Mouse (Mus musculus) thymus, adult 2 months (tissue): ENCODE data around the gene Lct. TPM values are rescaled to one million over a fixed set of nuclear protein-coding genes. Genes with fewer than 3 reads are reported as not detected.
A peak's percentile ranks its signal among the peaks of the same experiment; 100 is the strongest.

Experiments used
- DNase-seq: peaks from one replicate; pipeline ENCODE4 v3.0.0; 2021
- H3K27ac ChIP-seq: fragments of 200-500 bp; 2 replicates; pipeline ENCODE4 v1.5.1; 2012; ENCODE audit warnings: low read length, control low read depth; ENCODE audit not compliant: control insufficient read depth, insufficient read depth
- H3K27me3 ChIP-seq: fragments of 200-500 bp; 2 replicates; pipeline ENCODE4 v1.6.1; 2012; ENCODE audit warnings: mild to moderate bottlenecking, low read length, moderate library complexity, mixed read lengths; ENCODE audit not compliant: control insufficient read depth, insufficient read depth
- H3K36me3 ChIP-seq: fragments of 200-500 bp; 2 replicates; pipeline ENCODE4 v1.6.1; 2012; ENCODE audit warnings: mild to moderate bottlenecking, low read length, moderate library complexity; ENCODE audit not compliant: control insufficient read depth, insufficient read depth
- H3K4me1 ChIP-seq: fragments of 200-500 bp; replicated peaks from 2 replicates; pipeline ENCODE4 v1.6.1; 2012; ENCODE audit warnings: low read length; ENCODE audit not compliant: control insufficient read depth, insufficient read depth
- H3K4me3 ChIP-seq: fragments of 200-500 bp; 2 replicates; pipeline ENCODE4 v1.5.1; 2012; ENCODE audit warnings: mild to moderate bottlenecking, low read length, control low read depth, moderate library complexity; ENCODE audit not compliant: control insufficient read depth, insufficient read depth
- CTCF ChIP-seq: fragments of 200-500 bp; IDR thresholded peaks from 2 replicates; pipeline ENCODE4 v1.5.1; 2012; ENCODE audit warnings: mild to moderate bottlenecking, control low read depth, low read length, moderate library complexity, borderline replicate concordance; ENCODE audit not compliant: control insufficient read depth, poor library complexity, insufficient read depth; ENCODE audit errors: extremely low read depth
- POLR2A ChIP-seq: fragments of 200-500 bp; IDR thresholded peaks from 2 replicates; pipeline ENCODE4 v1.6.1; 2012; ENCODE audit warnings: mild to moderate bottlenecking, low read length, control low read depth, moderate library complexity; ENCODE audit not compliant: control insufficient read depth, poor library complexity, insufficient read depth; ENCODE audit errors: extremely low read depth
- WGBS: fragments of 180-500 bp; shearing (Covaris S2); methylation state at CpG from one replicate; pipeline ENCODE4 v1.1.7; 2018; 5-methylcytosine and 5-hydroxymethylcytosine counted together
- polyA plus RNA-seq: library from polyadenylated mRNA; depleted of rRNA; stranded (reverse); fragments of >200 nt; gene quantifications from 2 replicates; pipeline ENCODE4 v1.2.3, GENCODE M21; 2012

Lct gene
- polyA plus RNA-seq, 1 experiment, result 0.19 TPM

GRCm38 (mm10) chr1:128358916-128359553 lies 30.9 kb upstream of the Lct start:
- peaks cover 21% of the 10 kb centered on the region for H3K36me3 ChIP-seq
- TF ChIP-seq POLR2A, result no peak
- TF ChIP-seq CTCF, result no peak
- peaks cover 6% of the 10 kb centered on the region for H3K4me1 ChIP-seq
- H3K27ac ChIP-seq, result peak overlapping the region; percentile 8; the same call in 1 of the 2 replicates
- peak; percentile 7 for DNase-seq
- WGBS, result under 1% methylated on average over 35 of the region's 35 CpGs
- no peaks in the 10 kb centered on the region for H3K27me3 ChIP-seq
- H3K4me3 ChIP-seq, result peak overlapping the region; percentile 79

GRCm38 (mm10) chr1:128358276-128358675 lies 30.2 kb upstream of the Lct start:
- Histone ChIP-seq H3K27me3 (no peaks in the 10 kb centered on the region), H3K4me3 (no peak overlapping the region; the same call in 1 of the 2 replicates), H3K36me3 (peaks cover 27% of the 10 kb centered on the region), H3K4me1 (peaks cover 6% of the 10 kb centered on the region), H3K27ac (peak overlapping the region; percentile 9; the same call in 1 of the 2 replicates)
- TF ChIP-seq CTCF (no peak), POLR2A (no peak)
- no peak for DNase-seq
- WGBS, result 5% methylated on average over 6 of the region's 6 CpGs

GRCm38 (mm10) chr1:128357452-128357851 lies 29.3 kb upstream of the Lct start:
- DNase-seq, result peak; percentile 31
- Histone ChIP-seq H3K4me3 (no peak overlapping the region), H3K36me3 (peaks cover 28% of the 10 kb centered on the region), H3K27ac (no peak overlapping the region; the same call in 1 of the 2 replicates), H3K4me1 (peaks cover 6% of the 10 kb centered on the region), H3K27me3 (no peaks in the 10 kb centered on the region)
- WGBS, result 17% methylated on average over 3 of the region's 3 CpGs
- TF ChIP-seq CTCF, result no peak
- TF ChIP-seq POLR2A, result no peak

- Histone ChIP-seq H3K4me3 (no peak overlapping the region), H3K36me3 (peaks cover 64% of the 10 kb centered on the region), H3K27ac (no peak overlapping the region), H3K4me1 (peaks cover 2% of the 10 kb centered on the region; the same call in 1 of the 2 replicates), H3K27me3 (no peaks in the 10 kb centered on the region)
- DNase-seq, result no peak
- TF ChIP-seq POLR2A (no peak), CTCF (no peak)
- WGBS, result 95% methylated on average over 3 of the region's 3 CpGs
These were observed 25.0 kb upstream of the Lct start for GRCm38 (mm10) chr1:128353092-128353491.

GRCm38 (mm10) chr1:128344232-128344631 lies 16.1 kb upstream of the Lct start:
- no peak for DNase-seq
- H3K27me3 ChIP-seq, result no peaks in the 10 kb centered on the region
- no peak overlapping the region for H3K4me3 ChIP-seq
- H3K4me1 ChIP-seq, result no peaks in the 10 kb centered on the region
- WGBS, result 97% methylated on average over 10 of the region's 10 CpGs
- H3K27ac ChIP-seq, result no peak overlapping the region
- H3K36me3 ChIP-seq, result peaks cover 87% of the 10 kb centered on the region
- TF ChIP-seq CTCF (no peak), POLR2A (no peak)

- DNase-seq, result no peak
- H3K27ac ChIP-seq, result no peak overlapping the region
- H3K27me3 ChIP-seq, result no peaks in the 10 kb centered on the region
- H3K4me3 ChIP-seq, result no peak overlapping the region
- WGBS, result 96% methylated on average over 13 of the region's 13 CpGs
- no peaks in the 10 kb centered on the region for H3K4me1 ChIP-seq
- H3K36me3 ChIP-seq, result peaks cover 83% of the 10 kb centered on the region
- TF ChIP-seq POLR2A (no peak), CTCF (no peak)
These were observed 9.7 kb upstream of the Lct start for GRCm38 (mm10) chr1:128337708-128338320.

GRCm38 (mm10) chr1:128330313-128330712 lies 2.2 kb upstream of the Lct start:
- Histone ChIP-seq H3K4me1 (0 out of 2 replicates have a peak, but pooled peaks cover 2% of the 10 kb centered on the region), H3K4me3 (no peak overlapping the region), H3K36me3 (peaks cover 42% of the 10 kb centered on the region), H3K27ac (no peak overlapping the region), H3K27me3 (no peaks in the 10 kb centered on the region)
- DNase-seq, result no peak
- TF ChIP-seq POLR2A, result no peak
- TF ChIP-seq CTCF, result no peak
- WGBS, result 96% methylated on average over 1 of the region's 1 CpGs
